Mouse (Mus musculus): Measurements from ENCODE around the gene Chaf1a. TPM values are rescaled to one million over a fixed set of nuclear protein-coding genes. Genes with fewer than 3 reads are reported as not detected.
A peak's percentile ranks its signal among the peaks of the same experiment; 100 is the strongest.
"Not testable (repeated sequence)": the region's sequence is repeated elsewhere in the genome, so short reads cannot be mapped to it uniquely, and the experiment has no call there.

Gene Chaf1a
- polyA plus RNA-seq, 1 experiment from 2014 or later: 30.0 TPM

DNA sequence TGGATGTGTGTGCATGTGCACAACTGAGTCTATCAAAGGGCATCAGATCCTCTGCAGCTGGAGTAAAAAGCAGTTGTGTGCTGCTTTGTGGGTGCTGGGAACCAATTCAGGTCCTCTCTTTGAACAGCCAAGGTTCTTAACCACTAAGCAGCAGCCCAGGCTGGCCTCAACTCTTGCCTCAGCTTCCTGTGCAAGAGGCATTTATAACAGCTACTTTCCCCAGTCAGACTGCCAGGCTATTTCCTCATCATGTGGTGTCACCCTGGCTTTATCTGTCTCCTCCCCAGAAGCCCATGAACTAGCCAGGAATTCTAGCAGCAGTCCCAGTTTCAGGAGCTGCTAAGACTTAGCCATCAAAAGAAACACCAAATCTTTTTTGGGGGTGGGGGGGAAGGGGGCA is 26.2 kb downstream of the Chaf1a start:
- DNase-seq (ENCODE audit: low spot score): no peak
- Histone ChIP-seq H3K4me3 (no peak overlapping the region), H3K27ac (no peak overlapping the region), H3K27me3 (ENCODE audit: insufficient read depth, poor library complexity, severe bottlenecking) (no peaks in the 10 kb centered on the region), H3K36me3 (peaks cover 100% of the 10 kb centered on the region), H3K9me3 (no peaks in the 10 kb centered on the region), H3K4me1 (no peaks in the 10 kb centered on the region)

DNA sequence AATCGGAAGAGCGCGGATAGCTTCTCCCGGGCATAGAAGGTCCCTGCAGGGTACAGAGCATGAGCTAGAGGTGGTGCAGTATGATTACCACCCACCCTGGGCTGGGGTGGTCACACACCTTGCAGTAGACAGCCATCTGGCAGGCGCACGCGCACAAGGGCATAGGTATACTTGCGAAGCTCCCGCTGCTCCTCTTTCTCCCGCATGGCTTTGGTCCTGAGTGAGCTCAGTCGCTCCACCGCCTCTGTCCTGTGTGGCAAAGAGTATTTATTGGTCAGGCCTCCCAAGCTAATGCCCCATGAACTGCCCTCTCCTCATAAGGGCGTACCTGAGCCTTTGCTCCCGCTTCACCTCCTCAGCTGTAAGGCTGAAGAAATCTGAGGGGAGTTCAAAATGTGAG is 28.8 kb downstream of the Chaf1a start:
- Histone ChIP-seq H3K36me3 (peaks cover 90% of the 10 kb centered on the region), H3K27me3 (ENCODE audit: insufficient read depth, poor library complexity, severe bottlenecking) (no peaks in the 10 kb centered on the region), H3K27ac (no peak overlapping the region), H3K9me3 (no peaks in the 10 kb centered on the region), H3K4me3 (no peak overlapping the region), H3K4me1 (peaks cover 4% of the 10 kb centered on the region)
- 92% methylated on average over 14 of the region's 14 CpGs for WGBS
- no peak for DNase-seq (ENCODE audit: low spot score)

DNA sequence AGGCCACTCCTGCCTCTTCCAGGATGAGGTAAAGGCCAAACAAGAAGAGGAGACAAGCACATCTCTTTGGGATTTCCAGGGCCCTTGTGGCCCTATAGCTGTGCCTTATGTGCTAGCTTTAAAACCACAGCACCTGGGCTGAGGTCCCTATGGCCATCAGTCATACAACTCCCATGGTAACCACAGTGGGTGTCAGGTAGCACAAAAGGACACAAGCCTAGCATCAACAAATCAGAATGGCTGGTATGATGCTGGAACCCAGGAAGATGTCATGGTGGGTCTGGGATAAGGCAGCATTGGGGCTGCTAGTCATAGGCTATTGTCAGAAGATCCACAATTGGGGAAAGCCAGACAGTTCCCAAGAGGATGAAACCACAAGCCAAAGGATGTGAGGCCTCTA is 30.9 kb downstream of the Chaf1a start:
- Histone ChIP-seq H3K27ac (no peak overlapping the region), H3K4me3 (no peak overlapping the region), H3K27me3 (ENCODE audit: insufficient read depth, poor library complexity, severe bottlenecking) (no peaks in the 10 kb centered on the region), H3K9me3 (no peaks in the 10 kb centered on the region), H3K36me3 (peaks cover 70% of the 10 kb centered on the region), H3K4me1 (peaks cover 15% of the 10 kb centered on the region)
- DNase-seq (ENCODE audit: low spot score): no peak

DNA sequence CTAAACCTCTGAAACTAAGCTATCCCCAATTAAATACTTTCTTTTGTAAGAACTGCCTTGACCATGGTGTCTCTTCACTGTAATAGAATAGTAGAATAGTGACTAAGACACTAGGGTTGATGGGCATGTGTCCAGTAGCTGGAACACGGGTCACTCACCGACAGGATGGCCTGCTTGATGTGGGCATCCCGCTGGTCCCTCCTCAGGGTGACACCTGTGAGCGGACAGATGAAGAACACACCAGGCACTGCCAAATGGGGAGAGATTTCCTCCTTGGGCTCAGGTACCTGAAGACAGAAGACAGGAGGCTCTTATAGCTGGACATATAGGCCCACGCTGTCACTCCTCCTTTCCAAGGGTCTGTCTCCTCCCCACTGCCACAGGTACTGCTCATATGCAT is 32.0 kb downstream of the Chaf1a start:
- WGBS: 97% methylated on average over 5 of the region's 5 CpGs

DNA sequence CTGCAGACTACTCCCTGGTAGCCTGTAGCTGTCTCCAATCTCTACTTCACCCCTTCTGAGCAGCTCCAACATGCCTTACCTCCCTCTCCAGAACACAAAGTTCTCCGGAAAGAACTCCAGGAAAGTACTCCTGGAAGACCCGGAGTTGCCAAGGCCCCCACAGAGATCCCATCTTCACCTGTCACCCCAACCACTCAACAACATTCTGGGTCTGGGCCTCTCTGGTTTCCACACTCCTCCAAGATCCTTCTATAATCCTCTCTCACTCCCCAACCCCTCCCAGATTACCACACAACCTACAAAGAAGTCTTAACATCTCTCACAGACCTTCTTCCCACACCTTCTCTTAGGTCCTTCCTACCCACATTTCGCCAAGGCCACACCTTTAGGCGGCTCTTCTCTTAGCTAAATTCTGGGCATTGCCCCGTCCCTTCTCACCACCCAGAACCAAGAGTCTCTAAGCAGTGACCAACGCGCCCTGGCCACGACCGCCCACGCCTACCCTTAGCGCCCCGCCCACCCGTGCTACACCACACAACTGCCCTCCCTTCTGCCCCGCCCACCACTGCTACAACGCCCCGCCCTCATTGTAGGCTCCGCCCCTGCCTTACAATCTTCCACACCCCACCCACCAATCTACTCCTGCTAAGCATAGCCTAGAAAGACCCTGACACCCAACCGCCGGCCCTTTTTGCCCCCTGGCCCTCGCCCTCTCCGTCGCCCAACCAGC is 34.0 kb downstream of the Chaf1a start:
- WGBS: 8% methylated on average over 22 of the region's 22 CpGs

More for the DNA sequence above, 32.0 kb downstream of the Chaf1a start:
- Histone ChIP-seq H3K9me3 (no peaks in the 10 kb centered on the region), H3K4me1 (peaks cover 15% of the 10 kb centered on the region), H3K27me3 (ENCODE audit: insufficient read depth, poor library complexity, severe bottlenecking) (no peaks in the 10 kb centered on the region), H3K27ac (no peak overlapping the region), H3K4me3 (no peak overlapping the region), H3K36me3 (peaks cover 58% of the 10 kb centered on the region)
- DNase-seq (ENCODE audit: low spot score): no peak

DNA sequence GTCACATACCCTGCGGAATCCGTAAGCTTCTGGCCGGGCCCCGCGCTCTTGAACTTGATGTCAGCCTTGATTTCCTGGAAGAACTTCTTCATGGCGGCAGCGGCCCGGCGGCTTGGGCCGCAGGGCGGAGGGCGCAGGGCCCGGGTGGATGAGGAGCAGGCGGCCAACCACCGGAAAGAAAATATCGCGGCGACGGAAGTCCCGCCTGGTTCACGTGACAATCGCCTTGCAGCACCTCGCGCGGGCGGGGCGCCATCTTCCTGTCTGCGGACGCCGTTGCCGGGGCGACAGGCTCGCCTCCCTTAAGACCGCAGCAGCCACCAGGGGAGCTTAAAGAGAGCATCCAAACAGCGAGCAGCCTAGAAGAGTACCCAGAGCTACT is 34.6 kb downstream of the Chaf1a start, which contains the start of gene Ubxn6:
Gene Ubxn6 (minus strand): TSS at position 202 of the 382 bp plus-strand sequence.
- Histone ChIP-seq H3K27ac (peak within 1 kb of the TSS; percentile 93), H3K36me3 (peaks cover 33% of the 10 kb centered on the region), H3K9me3 (no peaks in the 10 kb centered on the region), H3K4me1 (peaks cover 15% of the 10 kb centered on the region), H3K27me3 (ENCODE audit: insufficient read depth, poor library complexity, severe bottlenecking) (no peaks in the 10 kb centered on the region), H3K4me3 (peak within 1 kb of the TSS; percentile 84)
- WGBS: under 1% methylated on average over 35 of the region's 35 CpGs
- DNase-seq (ENCODE audit: low spot score): peak; percentile 97

More for the DNA sequence above, 34.0 kb downstream of the Chaf1a start:
- Histone ChIP-seq H3K36me3 (peaks cover 38% of the 10 kb centered on the region), H3K4me3 (peak overlapping the region; percentile 84), H3K27ac (peak overlapping the region; percentile 93), H3K4me1 (peaks cover 15% of the 10 kb centered on the region), H3K9me3 (no peaks in the 10 kb centered on the region), H3K27me3 (ENCODE audit: insufficient read depth, poor library complexity, severe bottlenecking) (no peaks in the 10 kb centered on the region)
- DNase-seq (ENCODE audit: low spot score): peak; percentile 97

DNA sequence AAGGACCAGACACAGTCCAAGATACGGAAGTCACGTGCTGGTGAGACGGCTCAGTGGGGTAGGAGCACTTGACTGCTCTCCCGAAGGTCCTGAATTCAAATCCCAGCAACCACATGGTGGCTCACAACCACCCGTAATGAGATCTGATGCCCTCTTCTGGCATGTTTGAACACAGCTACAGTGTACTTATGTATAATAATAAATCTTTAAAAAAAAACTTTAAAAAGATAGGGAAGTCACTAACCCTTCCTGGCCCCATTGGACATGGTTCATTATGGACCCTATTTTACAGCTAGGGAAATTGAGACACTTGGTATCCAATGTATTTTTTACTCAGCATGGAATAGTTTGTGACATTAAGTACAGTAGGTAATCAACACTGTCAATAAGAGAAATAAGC is 37.3 kb downstream of the Chaf1a start:
- H3K4me3 ChIP-seq: no peak overlapping the region
- WGBS: 90% methylated on average over 5 of the region's 5 CpGs
- H3K27me3 ChIP-seq (ENCODE audit: insufficient read depth, poor library complexity, severe bottlenecking): no peaks in the 10 kb centered on the region
- peaks cover 13% of the 10 kb centered on the region for H3K36me3 ChIP-seq
- peaks cover 37% of the 10 kb centered on the region for H3K4me1 ChIP-seq
- no peak overlapping the region for H3K27ac ChIP-seq
- H3K9me3 ChIP-seq: no peaks in the 10 kb centered on the region
- no peak for DNase-seq (ENCODE audit: low spot score)

DNA sequence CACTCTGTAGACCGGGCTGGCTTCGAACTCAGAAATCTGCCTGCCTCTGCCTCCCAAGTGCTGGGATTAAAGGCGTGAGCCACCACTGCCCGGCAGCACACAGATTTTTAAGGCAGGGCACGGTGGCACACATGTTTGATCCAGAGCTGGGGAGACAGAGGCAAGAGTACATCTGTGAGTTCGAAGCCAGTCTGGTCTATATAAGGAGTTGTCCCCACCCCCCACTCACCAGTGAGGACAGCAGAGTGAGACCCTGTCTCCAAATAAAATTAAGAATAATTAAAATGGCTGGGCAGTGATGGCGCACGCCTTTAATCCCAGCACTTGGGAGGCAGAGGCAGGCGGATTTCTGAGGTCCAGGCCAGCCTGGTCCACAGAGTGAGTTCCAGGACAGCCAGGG is 38.1 kb downstream of the Chaf1a start:
- not testable (repeated sequence) for H3K27me3 ChIP-seq (ENCODE audit: insufficient read depth, poor library complexity, severe bottlenecking); DNase-seq (ENCODE audit: low spot score); H3K9me3 ChIP-seq
- Histone ChIP-seq H3K27ac (peak overlapping the region; percentile 69; the same call in 1 of the 2 replicates), H3K4me3 (peak overlapping the region; percentile 89), H3K36me3 (peaks cover 16% of the 10 kb centered on the region), H3K4me1 (peaks cover 37% of the 10 kb centered on the region)
- 57% methylated on average over 9 of the region's 9 CpGs for WGBS

DNA sequence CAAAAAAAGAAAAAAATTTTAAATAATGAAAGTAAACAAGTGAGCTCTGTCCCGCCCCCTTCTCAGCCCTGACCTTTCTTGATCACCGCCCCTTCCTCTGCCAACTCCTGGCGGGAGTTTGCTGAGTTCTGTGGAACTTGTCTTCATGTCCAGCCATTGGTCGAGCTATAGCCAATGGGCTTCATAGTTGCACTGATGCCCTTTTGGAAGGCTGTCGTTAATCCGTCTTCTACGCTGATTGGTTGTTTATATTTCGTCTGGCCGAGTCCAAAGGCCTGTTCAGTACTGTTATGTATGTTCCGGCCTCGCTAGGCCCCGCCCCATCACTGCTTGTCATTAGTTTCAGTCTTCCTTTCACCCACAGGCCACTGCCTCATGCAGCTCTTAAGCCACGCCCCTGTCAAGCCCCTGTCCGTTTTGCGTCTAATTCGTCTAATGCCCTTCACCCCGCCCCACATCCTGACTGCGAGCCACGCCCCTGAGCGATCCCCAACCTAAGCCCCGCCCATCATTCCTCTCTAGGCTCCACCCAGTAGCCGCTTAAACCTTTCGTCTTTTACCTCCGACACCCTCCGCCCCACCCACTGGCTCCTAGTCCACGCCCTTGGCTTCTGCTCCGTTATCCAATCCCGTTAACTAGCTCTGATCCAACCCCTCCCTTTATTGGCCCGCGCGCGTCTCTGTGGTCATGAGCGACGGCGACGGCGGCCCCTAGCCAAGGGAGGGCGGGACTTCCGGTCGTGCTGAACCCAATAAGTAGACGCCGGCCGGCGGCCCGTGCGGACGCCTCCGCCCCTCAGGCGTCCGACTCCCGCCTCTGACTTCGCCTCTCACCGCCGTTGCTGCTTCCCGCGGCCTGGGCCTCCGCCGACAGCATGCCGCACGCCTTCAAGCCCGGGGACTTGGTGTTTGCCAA is 38.9 kb downstream of the Chaf1a start, which contains the start of gene Hdgfl2:
Gene Hdgfl2 (plus strand): TSS at position 755 of the 916 bp plus-strand sequence.
- H3K27me3 ChIP-seq (ENCODE audit: insufficient read depth, poor library complexity, severe bottlenecking): no peaks in the 10 kb centered on the region
- H3K36me3 ChIP-seq: peaks cover 21% of the 10 kb centered on the region
- under 1% methylated on average over 61 of the region's 61 CpGs for WGBS
- DNase-seq (ENCODE audit: low spot score): peak; percentile 100
- peak within 1 kb of the TSS; percentile 86 for H3K27ac ChIP-seq
- H3K9me3 ChIP-seq: no peaks in the 10 kb centered on the region
- H3K4me1 ChIP-seq: peaks cover 32% of the 10 kb centered on the region
- peak within 1 kb of the TSS; percentile 89 for H3K4me3 ChIP-seq

DNA sequence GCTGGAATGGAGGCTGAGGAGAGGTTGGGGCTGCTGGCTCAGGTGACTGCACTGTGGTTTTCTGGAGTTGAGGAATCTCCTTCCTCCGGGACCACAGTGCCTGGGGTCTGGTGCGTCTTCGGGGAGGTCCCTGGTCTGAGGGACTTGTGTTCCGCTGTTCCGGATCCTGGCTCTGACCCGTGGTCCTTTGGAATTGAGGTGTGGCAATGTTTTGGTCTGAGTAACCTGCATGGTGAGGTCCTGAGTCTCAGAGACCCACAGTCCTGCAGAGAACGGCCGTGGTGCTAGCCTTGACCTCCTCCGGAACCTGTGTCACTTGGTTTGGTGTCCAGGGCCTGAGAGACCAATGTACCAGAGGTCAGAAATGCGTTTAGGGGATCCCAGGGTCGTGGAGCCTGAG is 39.7 kb downstream of the Chaf1a start:
- DNase-seq (ENCODE audit: low spot score): no peak
- H3K9me3 ChIP-seq: no peaks in the 10 kb centered on the region
- H3K27me3 ChIP-seq (ENCODE audit: insufficient read depth, poor library complexity, severe bottlenecking): no peaks in the 10 kb centered on the region
- peak overlapping the region; percentile 86 for H3K27ac ChIP-seq
- WGBS: under 1% methylated on average over 11 of the region's 11 CpGs
- peaks cover 26% of the 10 kb centered on the region for H3K36me3 ChIP-seq
- H3K4me3 ChIP-seq: peak overlapping the region; percentile 89
- peaks cover 29% of the 10 kb centered on the region for H3K4me1 ChIP-seq

DNA sequence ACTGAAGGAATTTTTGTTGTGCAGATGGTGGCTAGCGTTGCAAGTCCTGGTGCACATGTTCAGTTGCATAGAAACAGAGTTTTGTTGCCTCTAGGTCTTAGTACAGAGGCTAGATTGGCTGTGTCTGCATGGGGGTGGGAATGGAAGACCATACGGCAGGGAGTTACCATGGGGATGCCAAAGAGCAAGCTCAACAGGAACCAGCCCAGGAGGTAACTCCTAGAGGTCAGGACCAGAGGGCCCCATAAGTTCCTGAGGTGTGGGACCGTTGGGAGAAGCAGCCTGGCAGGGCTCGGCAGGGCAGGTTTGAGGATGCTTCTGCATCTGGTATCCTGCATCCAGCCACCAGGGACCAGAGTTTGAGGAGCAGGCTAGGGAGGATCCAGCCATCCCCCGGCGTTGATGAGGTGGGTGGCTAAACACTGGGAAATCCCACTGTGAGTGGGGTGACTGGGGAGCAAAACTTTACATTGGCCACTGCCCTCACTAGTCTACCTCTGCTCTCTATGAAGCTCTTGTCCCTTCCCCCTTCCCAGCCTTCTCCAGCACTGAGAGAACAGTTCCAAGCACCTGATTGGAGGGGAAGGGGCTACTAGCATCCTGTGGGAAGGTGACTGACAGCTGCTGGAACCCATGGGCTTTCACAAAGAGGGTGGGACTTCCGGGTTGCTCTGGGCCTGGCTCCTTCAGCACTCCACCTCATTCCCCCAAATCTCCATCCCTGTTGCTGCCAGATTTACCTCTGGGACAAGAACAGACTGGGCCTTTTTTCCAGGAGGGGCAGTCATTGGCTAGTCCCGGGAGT is 40.7 kb downstream of the Chaf1a start:
- H3K9me3 ChIP-seq: no peaks in the 10 kb centered on the region
- peak; percentile 92 for DNase-seq (ENCODE audit: low spot score)
- peaks cover 22% of the 10 kb centered on the region for H3K4me1 ChIP-seq
- peak overlapping the region; percentile 86 for H3K27ac ChIP-seq
- peaks cover 32% of the 10 kb centered on the region for H3K36me3 ChIP-seq
- H3K4me3 ChIP-seq: peak overlapping the region; percentile 89
- H3K27me3 ChIP-seq (ENCODE audit: insufficient read depth, poor library complexity, severe bottlenecking): no peaks in the 10 kb centered on the region
- WGBS: 11% methylated on average over 8 of the region's 8 CpGs

DNA sequence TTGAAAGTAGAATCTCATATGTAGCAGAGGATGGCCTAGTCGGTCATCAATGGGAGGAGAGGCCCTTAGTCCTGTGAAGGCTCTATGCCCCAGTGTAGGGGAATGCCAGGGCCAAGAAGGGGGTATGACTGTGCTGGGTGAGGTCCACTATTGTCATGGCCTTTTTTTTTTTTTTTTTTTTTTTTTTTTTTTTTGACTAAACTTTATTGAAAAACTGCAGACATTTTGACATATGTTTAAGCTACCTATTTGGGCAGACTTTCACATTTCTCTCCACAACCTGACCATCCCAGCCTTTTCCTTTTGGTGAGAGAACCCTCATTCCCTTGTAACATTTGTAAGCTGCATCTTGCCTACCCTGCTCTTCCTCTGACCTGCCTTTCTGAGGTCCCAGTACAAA is 52.1 kb downstream of the Chaf1a start:
- Histone ChIP-seq H3K27me3 (ENCODE audit: insufficient read depth, poor library complexity, severe bottlenecking) (no peaks in the 10 kb centered on the region), H3K9me3 (no peaks in the 10 kb centered on the region), H3K4me3 (no peak overlapping the region), H3K27ac (no peak overlapping the region), H3K4me1 (no peaks in the 10 kb centered on the region), H3K36me3 (peaks cover 79% of the 10 kb centered on the region)
- DNase-seq (ENCODE audit: low spot score): no peak
- 89% methylated on average over 1 of the region's 1 CpGs for WGBS
